Mouse (Mus musculus) embryonic facial prominence, embryonic 10.5 days (tissue): ENCODE results near the gene Mettl24. TPM values are rescaled to one million over a fixed set of nuclear protein-coding genes. Genes with fewer than 3 reads are reported as not detected.

Experiments used
- DNase-seq: peaks from one replicate; pipeline ENCODE4 v3.0.0-alpha.2; 2017; ENCODE audit warnings: low spot score
- H3K27ac ChIP-seq: fragments of 300-500 bp; sonication (generic); replicated peaks from 2 replicates; pipeline ENCODE4 v1.5.1; 2016; ENCODE audit warnings: mild to moderate bottlenecking
- H3K27me3 ChIP-seq: fragments of 300-500 bp; sonication (generic); replicated peaks from 2 replicates; pipeline ENCODE4 v1.6.1; 2016; ENCODE audit warnings: low read depth, mild to moderate bottlenecking; ENCODE audit not compliant: poor library complexity, severe bottlenecking
- H3K36me3 ChIP-seq: fragments of 300-500 bp; sonication (generic); replicated peaks from 2 replicates; pipeline ENCODE4 v1.6.1; 2016; ENCODE audit warnings: mild to moderate bottlenecking, moderate library complexity
- H3K4me1 ChIP-seq: fragments of 300-500 bp; sonication (generic); 2 replicates; pipeline ENCODE4 v1.6.1; 2016
- H3K4me3 ChIP-seq: fragments of 300-500 bp; sonication (generic); 2 replicates; pipeline ENCODE4 v1.5.1; 2016; ENCODE audit warnings: mild to moderate bottlenecking, moderate library complexity
- H3K9me3 ChIP-seq: fragments of 300-500 bp; sonication (generic); 2 replicates; pipeline ENCODE4 v1.6.1; 2016; ENCODE audit warnings: mild to moderate bottlenecking
- WGBS: fragments of 180-500 bp; shearing (Covaris S2); methylation state at CpG from one replicate; pipeline ENCODE4 v1.1.7; 2016; 5-methylcytosine and 5-hydroxymethylcytosine counted together
- polyA plus RNA-seq: library from polyadenylated mRNA; unstranded; fragments of >200 nt; fragmentation: Nextera tagmentation; extraction: Ambion mirVana; gene quantifications from 2 replicates; pipeline ENCODE4 v1.2.1, GENCODE M21; 2016

Mettl24 gene
- polyA plus RNA-seq, 1 experiment from 2014 or later = 1.5 TPM

- Histone ChIP-seq H3K27me3 (peaks cover 9% of the 10 kb centered on the region; the same call in 1 of the 2 replicates), H3K9me3 (peaks cover 3% of the 10 kb centered on the region; the same call in 1 of the 2 replicates), H3K27ac (no peak overlapping the region), H3K4me3 (no peak overlapping the region), H3K4me1 (peaks cover 27% of the 10 kb centered on the region), H3K36me3 (no peaks in the 10 kb centered on the region)
- DNase-seq = no peak
- 77% methylated on average over 2 of the region's 2 CpGs for WGBS
Measured at GRCm38 (mm10) chr10:40687407-40687806, 4.3 kb downstream of the Mettl24 start.

GRCm38 (mm10) chr10:40688266-40688665 is 5.2 kb downstream of the Mettl24 start:
- DNase-seq = no peak
- Histone ChIP-seq H3K4me1 (peaks cover 19% of the 10 kb centered on the region), H3K27me3 (peaks cover 9% of the 10 kb centered on the region; the same call in 1 of the 2 replicates), H3K9me3 (peaks cover 3% of the 10 kb centered on the region; the same call in 1 of the 2 replicates), H3K27ac (no peak overlapping the region), H3K4me3 (no peak overlapping the region), H3K36me3 (no peaks in the 10 kb centered on the region)
- 85% methylated on average over 6 of the region's 6 CpGs for WGBS

- WGBS = 42% methylated on average over 1 of the region's 1 CpGs
- H3K27ac ChIP-seq = no peak overlapping the region
- H3K4me3 ChIP-seq = no peak overlapping the region
- H3K36me3 ChIP-seq = no peaks in the 10 kb centered on the region
- H3K9me3 ChIP-seq = peaks cover 3% of the 10 kb centered on the region; the same call in 1 of the 2 replicates
- peaks cover 13% of the 10 kb centered on the region for H3K4me1 ChIP-seq
- peaks cover 7% of the 10 kb centered on the region; the same call in 1 of the 2 replicates for H3K27me3 ChIP-seq
- DNase-seq = no peak
Measured at GRCm38 (mm10) chr10:40688873-40689272, 5.8 kb downstream of the Mettl24 start.

- Histone ChIP-seq H3K9me3 (no peaks in the 10 kb centered on the region), H3K4me3 (no peak overlapping the region), H3K36me3 (no peaks in the 10 kb centered on the region), H3K27me3 (no peaks in the 10 kb centered on the region), H3K27ac (no peak overlapping the region), H3K4me1 (peaks cover 4% of the 10 kb centered on the region)
- DNase-seq = no peak
- 83% methylated on average over 4 of the region's 4 CpGs for WGBS
Measured at GRCm38 (mm10) chr10:40698652-40699051, 15.6 kb downstream of the Mettl24 start.

- H3K27ac ChIP-seq = no peak overlapping the region
- WGBS = 85% methylated on average over 7 of the region's 7 CpGs
- no peaks in the 10 kb centered on the region for H3K27me3 ChIP-seq
- no peak overlapping the region for H3K4me3 ChIP-seq
- H3K9me3 ChIP-seq = no peaks in the 10 kb centered on the region
- DNase-seq = peak; percentile 3
- no peaks in the 10 kb centered on the region for H3K36me3 ChIP-seq
- peaks cover 11% of the 10 kb centered on the region for H3K4me1 ChIP-seq
Measured at GRCm38 (mm10) chr10:40711127-40711526, 28.0 kb downstream of the Mettl24 start.

- H3K36me3 ChIP-seq = no peaks in the 10 kb centered on the region
- peaks cover 13% of the 10 kb centered on the region for H3K4me1 ChIP-seq
- WGBS = 32% methylated on average over 9 of the region's 9 CpGs
- H3K27ac ChIP-seq = peak overlapping the region; percentile 21; the same call in 1 of the 2 replicates
- H3K4me3 ChIP-seq = 0 out of 2 replicates have a peak overlapping the region, but pooled peaks have one; percentile 11
- no peaks in the 10 kb centered on the region for H3K27me3 ChIP-seq
- DNase-seq = peak; percentile 72
- no peaks in the 10 kb centered on the region for H3K9me3 ChIP-seq
Measured at GRCm38 (mm10) chr10:40713018-40713608, 30.0 kb downstream of the Mettl24 start.

GRCm38 (mm10) chr10:40713829-40714228 is 30.7 kb downstream of the Mettl24 start:
- Histone ChIP-seq H3K36me3 (no peaks in the 10 kb centered on the region), H3K27me3 (no peaks in the 10 kb centered on the region), H3K27ac (no peak overlapping the region; the same call in 1 of the 2 replicates), H3K4me3 (no peak overlapping the region), H3K9me3 (no peaks in the 10 kb centered on the region), H3K4me1 (peaks cover 13% of the 10 kb centered on the region)
- 93% methylated on average over 9 of the region's 9 CpGs for WGBS
- DNase-seq = peak; percentile 4

GRCm38 (mm10) chr10:40715151-40715550 is 32.1 kb downstream of the Mettl24 start:
- H3K9me3 ChIP-seq = no peaks in the 10 kb centered on the region
- no peak overlapping the region for H3K4me3 ChIP-seq
- H3K27me3 ChIP-seq = no peaks in the 10 kb centered on the region
- no peak for DNase-seq
- H3K36me3 ChIP-seq = no peaks in the 10 kb centered on the region
- H3K4me1 ChIP-seq = peaks cover 13% of the 10 kb centered on the region
- no peak overlapping the region for H3K27ac ChIP-seq
- WGBS = 88% methylated on average over 4 of the region's 4 CpGs

- no peaks in the 10 kb centered on the region for H3K9me3 ChIP-seq
- H3K27ac ChIP-seq = no peak overlapping the region; the same call in 1 of the 2 replicates
- peaks cover 13% of the 10 kb centered on the region for H3K4me1 ChIP-seq
- WGBS = 85% methylated on average over 8 of the region's 8 CpGs
- no peak overlapping the region for H3K4me3 ChIP-seq
- no peaks in the 10 kb centered on the region for H3K27me3 ChIP-seq
- H3K36me3 ChIP-seq = no peaks in the 10 kb centered on the region
- peak; percentile 5 for DNase-seq
Measured at GRCm38 (mm10) chr10:40716296-40716695, 33.2 kb downstream of the Mettl24 start.

GRCm38 (mm10) chr10:40716713-40717112 is 33.6 kb downstream of the Mettl24 start:
- H3K27me3 ChIP-seq = no peaks in the 10 kb centered on the region
- H3K27ac ChIP-seq = no peak overlapping the region
- H3K4me1 ChIP-seq = peaks cover 13% of the 10 kb centered on the region
- 88% methylated on average over 3 of the region's 3 CpGs for WGBS
- no peak overlapping the region for H3K4me3 ChIP-seq
- DNase-seq = peak; percentile 2
- no peaks in the 10 kb centered on the region for H3K36me3 ChIP-seq
- no peaks in the 10 kb centered on the region for H3K9me3 ChIP-seq

GRCm38 (mm10) chr10:40718362-40718761 is 35.3 kb downstream of the Mettl24 start:
- DNase-seq = peak; percentile 6
- H3K9me3 ChIP-seq = no peaks in the 10 kb centered on the region
- H3K27ac ChIP-seq = no peak overlapping the region
- no peaks in the 10 kb centered on the region for H3K36me3 ChIP-seq
- no peak overlapping the region for H3K4me3 ChIP-seq
- H3K4me1 ChIP-seq = peaks cover 7% of the 10 kb centered on the region
- no peaks in the 10 kb centered on the region for H3K27me3 ChIP-seq
- WGBS = 94% methylated on average over 13 of the region's 13 CpGs

GRCm38 (mm10) chr10:40719062-40719461 is 36.0 kb downstream of the Mettl24 start:
- Histone ChIP-seq H3K4me3 (no peak overlapping the region), H3K27ac (no peak overlapping the region), H3K36me3 (no peaks in the 10 kb centered on the region), H3K4me1 (peaks cover 13% of the 10 kb centered on the region), H3K27me3 (no peaks in the 10 kb centered on the region), H3K9me3 (no peaks in the 10 kb centered on the region)
- WGBS = 85% methylated on average over 6 of the region's 6 CpGs
- peak; percentile 3 for DNase-seq

GRCm38 (mm10) chr10:40720883-40721282 is 37.8 kb downstream of the Mettl24 start:
- H3K9me3 ChIP-seq = no peaks in the 10 kb centered on the region
- peak; percentile 2 for DNase-seq
- WGBS = 87% methylated on average over 5 of the region's 5 CpGs

More at GRCm38 (mm10) chr10:40720883-40721282, 37.8 kb downstream of the Mettl24 start:
- Histone ChIP-seq H3K36me3 (no peaks in the 10 kb centered on the region), H3K4me1 (peaks cover 26% of the 10 kb centered on the region), H3K4me3 (no peak overlapping the region), H3K27me3 (no peaks in the 10 kb centered on the region), H3K27ac (no peak overlapping the region)
